Mouse (Mus musculus): Measurements from ENCODE around the gene Smoc1.

GRCm38 (mm10) chr12:81146417-81147180, 120.0 kb downstream of the Smoc1 start:
- TF ChIP-seq CTCF (conservative IDR thresholded peaks at IDR 0.05; ENCODE audit: low read length) (no peak), NANOG (IDR thresholded peaks at IDR 0.05; ENCODE audit: borderline replicate concordance, low read length) (no peak), POU5F1 (IDR thresholded peaks at IDR 0.05; ENCODE audit: borderline replicate concordance, low read length) (no peak)

All from E14TG2a.4 (cell line).